Comparison of ENCODE assay signal across 8 mouse cellular contexts in genomic region chr11:94543932-94544331, GRCm38 (mm10). TPM values are rescaled to one million over a fixed set of nuclear protein-coding genes. Genes with fewer than 3 reads are reported as not detected.
DNase-seq lines count a peak whose midpoint lies in the region; ATAC-seq lines count a peak whose summit lies in the region.

No protein-coding gene starts in this region.

- peak overlapping the region; percentile 30 for H3K4me2 ChIP-seq in hindbrain, embryonic 12.5 days (replicated peaks)

- H3K9me3 ChIP-seq in hindbrain, embryonic 12.5 days (replicated peaks) = no peaks in the 10 kb centered on the region

- no peak overlapping the region for H3K9ac ChIP-seq in hindbrain, embryonic 12.5 days

- H3K27me3 ChIP-seq in hindbrain, embryonic 12.5 days = no peaks in the 10 kb centered on the region

- H3K27ac ChIP-seq in hindbrain, embryonic 12.5 days = no peak overlapping the region

- H3K36me3 ChIP-seq in hindbrain, embryonic 12.5 days = no peaks in the 10 kb centered on the region

- ATAC-seq in hindbrain, embryonic 12.5 days (ENCODE audit: low FRiP score) = no peak

- 43% methylated on average over 9 of the region's 9 CpGs for WGBS in hindbrain, embryonic 12.5 days

- no peak overlapping the region for H3K4me3 ChIP-seq in hindbrain, embryonic 12.5 days

- DNase-seq in R1 (ENCODE audit: low read depth, low spot score) = peak; percentile 66
- DNase-seq in cerebellum, postnatal 10 days = peak; percentile 99 to 100
- peak; percentile 85 to 89 for DNase-seq in frontal cortex, postnatal 14 days (ENCODE audit: low spot score in 2 of 2)
- DNase-seq in layer of hippocampus, postnatal 14 days (ENCODE audit: low spot score in 2 of 2) = peak; percentile 91 to 94
- DNase-seq in lung, postnatal 25 days (ENCODE audit: low spot score) = peak; percentile 94
- peak; percentile 62 for DNase-seq in retina, postnatal 7 days (ENCODE audit: low read depth, low spot score)
- peak; percentile 78 for DNase-seq in urinary bladder, adult 2 months (ENCODE audit: low spot score)

- peaks cover 14% of the 10 kb centered on the region for H3K4me1 ChIP-seq in hindbrain, embryonic 12.5 days

RNA-seq across cellular contexts. Expression of gene Rsad1, which starts 5.1 kb away (rescaled TPM):
- 3.4 and 4.6 TPM in 2 replicates for polyA plus RNA-seq in hindbrain, embryonic 12.5 days (2016; fragmentation: Nextera tagmentation; extraction: Ambion mirVana)
- total RNA-seq in layer of hippocampus, postnatal 14 days (2021) = 10 to 100 TPM; 10.2 to 11.6 TPM
- 14.3 and 16.7 TPM in 2 replicates for polyA plus RNA-seq in urinary bladder, adult 2 months (2012; rRNA removed)

RNA-seq across cellular contexts. Expression of gene Chad, which starts 20.9 kb away (rescaled TPM):
- 0.98 and 1.5 TPM in 2 replicates for polyA plus RNA-seq in hindbrain, embryonic 12.5 days (2016; fragmentation: Nextera tagmentation; extraction: Ambion mirVana)
- 1 to 10 TPM; 1.3 to 2.4 TPM for total RNA-seq in layer of hippocampus, postnatal 14 days (2021)
- 0.17 and 0.29 TPM in 2 replicates for polyA plus RNA-seq in urinary bladder, adult 2 months (2012; rRNA removed)

RNA-seq across cellular contexts. Expression of gene Mycbpap, which starts 22.4 kb away (rescaled TPM):
- 4.2 and 5.2 TPM in 2 replicates for polyA plus RNA-seq in hindbrain, embryonic 12.5 days (2016; fragmentation: Nextera tagmentation; extraction: Ambion mirVana)
- 1 to 10 TPM; 1.6 to 5.6 TPM for total RNA-seq in layer of hippocampus, postnatal 14 days (2021)
- 1.7 and 2.0 TPM in 2 replicates for polyA plus RNA-seq in urinary bladder, adult 2 months (2012; rRNA removed)

RNA-seq across cellular contexts. Expression of gene Epn3, which starts 44.2 kb away (rescaled TPM):
- polyA plus RNA-seq in hindbrain, embryonic 12.5 days (2016; fragmentation: Nextera tagmentation; extraction: Ambion mirVana) = 1.7 and 2.5 TPM in 2 replicates
- 1 to 10 TPM; 3.9 to 5.7 TPM for total RNA-seq in layer of hippocampus, postnatal 14 days (2021)
- polyA plus RNA-seq in urinary bladder, adult 2 months (2012; rRNA removed) = 28.5 and 34.1 TPM in 2 replicates

RNA-seq across cellular contexts. Expression of gene Acsf2, which starts 57.7 kb away (rescaled TPM):
- polyA plus RNA-seq in hindbrain, embryonic 12.5 days (2016; fragmentation: Nextera tagmentation; extraction: Ambion mirVana) = 3.3 and 3.5 TPM in 2 replicates
- total RNA-seq in layer of hippocampus, postnatal 14 days (2021) = 10 to 100 TPM; 20.9 to 23.0 TPM
- 29.6 and 31.8 TPM in 2 replicates for polyA plus RNA-seq in urinary bladder, adult 2 months (2012; rRNA removed)
